Mouse (Mus musculus) hindbrain, embryonic 15.5 days (tissue): ENCODE measurements around the gene Prss57. TPM values are rescaled to one million over a fixed set of nuclear protein-coding genes. Genes with fewer than 3 reads are reported as not detected.
"Not testable (repeated sequence)": the region's sequence is repeated elsewhere in the genome, so short reads cannot be mapped to it uniquely, and the experiment has no call there.

Experiments used
- ATAC-seq: fragments of 200-750 bp; cut with Nextera tagmentation; 2 replicates; pipeline ENCODE4 v1.8.0; 2017; ENCODE audit warnings: low read depth, moderate number of reproducible peaks, moderate TSS enrichment; ENCODE audit not compliant: low FRiP score
- H3K27ac ChIP-seq: fragments of 300-500 bp; sonication (generic); replicated peaks from 2 replicates; pipeline ENCODE4 v1.5.1; 2015; ENCODE audit warnings: mild to moderate bottlenecking, inconsistent platforms
- H3K27me3 ChIP-seq: fragments of 300-500 bp; sonication (generic); 2 replicates; pipeline ENCODE4 v1.6.1; 2015; ENCODE audit warnings: control low read depth, inconsistent platforms
- H3K36me3 ChIP-seq: fragments of 300-500 bp; sonication (generic); 2 replicates; pipeline ENCODE4 v1.6.1; 2015; ENCODE audit warnings: control low read depth, inconsistent platforms
- H3K4me1 ChIP-seq: fragments of 300-500 bp; sonication (generic); replicated peaks from 2 replicates; pipeline ENCODE4 v1.6.1; 2015; ENCODE audit warnings: control low read depth, inconsistent platforms
- H3K4me2 ChIP-seq: fragments of 300-500 bp; sonication (generic); 2 replicates; pipeline ENCODE4 v1.6.1; 2015; ENCODE audit warnings: moderate library complexity, mild to moderate bottlenecking, inconsistent platforms
- H3K4me3 ChIP-seq: fragments of 300-500 bp; sonication (generic); 2 replicates; pipeline ENCODE4 v1.5.1; 2015; ENCODE audit warnings: mild to moderate bottlenecking, inconsistent platforms
- H3K9ac ChIP-seq: fragments of 300-500 bp; sonication (generic); 2 replicates; pipeline ENCODE4 v1.6.1; 2015; ENCODE audit warnings: inconsistent platforms
- H3K9me3 ChIP-seq: fragments of 300-500 bp; sonication (generic); 2 replicates; pipeline ENCODE4 v1.6.1; 2016; ENCODE audit warnings: control low read depth, inconsistent platforms
- WGBS: fragments of 180-500 bp; shearing (Covaris S2); methylation state at CpG from one replicate; pipeline ENCODE4 v1.1.7; 2015; 5-methylcytosine and 5-hydroxymethylcytosine counted together
- polyA plus RNA-seq: library from polyadenylated mRNA; unstranded; fragments of >200 nt; fragmentation: Nextera tagmentation; extraction: Ambion mirVana; gene quantifications from 2 replicates; pipeline ENCODE4 v1.2.1, GENCODE M21; 2015

The Prss57 gene
- polyA plus RNA-seq, 1 experiment from 2014 or later = 0.27 TPM

GRCm38 (mm10) chr10:79765228-79765745, 25.5 kb downstream of the Prss57 start:
- Histone ChIP-seq H3K4me1 (peaks cover 39% of the 10 kb centered on the region), H3K27me3 (no peaks in the 10 kb centered on the region), H3K9ac (peak overlapping the region; percentile 76), H3K4me3 (peak overlapping the region; percentile 70), H3K4me2 (peak overlapping the region; percentile 86), H3K27ac (no peak overlapping the region), H3K9me3 (no peaks in the 10 kb centered on the region), H3K36me3 (peaks cover 21% of the 10 kb centered on the region)
- ATAC-seq = no peak
- 67% methylated on average over 2 of the region's 2 CpGs for WGBS

- no peak overlapping the region for H3K9ac ChIP-seq
- H3K4me2 ChIP-seq = no peak overlapping the region
Observed at GRCm38 (mm10) chr10:79764234-79764633, 26.5 kb downstream of the Prss57 start.

GRCm38 (mm10) chr10:79762875-79763274, 27.9 kb downstream of the Prss57 start:
- ATAC-seq = no peak
- Histone ChIP-seq H3K9me3 (no peaks in the 10 kb centered on the region), H3K4me1 (peaks cover 30% of the 10 kb centered on the region), H3K9ac (no peak overlapping the region), H3K4me3 (no peak overlapping the region), H3K27ac (no peak overlapping the region), H3K27me3 (no peaks in the 10 kb centered on the region), H3K36me3 (peaks cover 38% of the 10 kb centered on the region), H3K4me2 (no peak overlapping the region)
- whole genome bisulfite sequencing = 90% methylated on average over 3 of the region's 3 CpGs

More at GRCm38 (mm10) chr10:79764234-79764633, 26.5 kb downstream of the Prss57 start:
- no peaks in the 10 kb centered on the region for H3K27me3 ChIP-seq
- H3K4me3 ChIP-seq = no peak overlapping the region
- WGBS = 86% methylated on average over 7 of the region's 7 CpGs
- H3K36me3 ChIP-seq = peaks cover 25% of the 10 kb centered on the region
- no peak overlapping the region for H3K27ac ChIP-seq
- H3K4me1 ChIP-seq = peaks cover 39% of the 10 kb centered on the region
- no peak for ATAC-seq
- H3K9me3 ChIP-seq = no peaks in the 10 kb centered on the region

GRCm38 (mm10) chr10:79760603-79761143, 30.1 kb downstream of the Prss57 start:
- no peak overlapping the region for H3K4me3 ChIP-seq
- ATAC-seq = no peak
- no peak overlapping the region for H3K9ac ChIP-seq
- H3K4me2 ChIP-seq = no peak overlapping the region
- H3K36me3 ChIP-seq = peaks cover 53% of the 10 kb centered on the region
- H3K27ac ChIP-seq = no peak overlapping the region
- no peaks in the 10 kb centered on the region for H3K27me3 ChIP-seq
- H3K4me1 ChIP-seq = peaks cover 18% of the 10 kb centered on the region
- H3K9me3 ChIP-seq = no peaks in the 10 kb centered on the region
- 92% methylated on average over 11 of the region's 11 CpGs for WGBS

- peaks cover 53% of the 10 kb centered on the region for H3K36me3 ChIP-seq
- not testable (repeated sequence) for H3K4me2 ChIP-seq, H3K9me3 ChIP-seq, H3K4me3 ChIP-seq, ATAC-seq, H3K27me3 ChIP-seq, H3K27ac ChIP-seq, H3K9ac ChIP-seq
- H3K4me1 ChIP-seq = peaks cover 18% of the 10 kb centered on the region
- WGBS = 96% methylated on average over 1 of the region's 1 CpGs
Observed at GRCm38 (mm10) chr10:79759675-79760074, 31.1 kb downstream of the Prss57 start.

GRCm38 (mm10) chr10:79756660-79757059, 34.1 kb downstream of the Prss57 start:
- peaks cover 11% of the 10 kb centered on the region for H3K4me1 ChIP-seq
- no peak for ATAC-seq
- no peak overlapping the region for H3K9ac ChIP-seq
- peaks cover 45% of the 10 kb centered on the region for H3K36me3 ChIP-seq
- WGBS = 93% methylated on average over 24 of the region's 24 CpGs
- no peak overlapping the region for H3K4me2 ChIP-seq
- no peak overlapping the region for H3K4me3 ChIP-seq
- no peaks in the 10 kb centered on the region for H3K9me3 ChIP-seq
- no peak overlapping the region for H3K27ac ChIP-seq
- no peaks in the 10 kb centered on the region for H3K27me3 ChIP-seq

- Histone ChIP-seq H3K27me3 (no peaks in the 10 kb centered on the region), H3K9ac (no peak overlapping the region), H3K9me3 (no peaks in the 10 kb centered on the region), H3K36me3 (peaks cover 37% of the 10 kb centered on the region), H3K27ac (no peak overlapping the region), H3K4me2 (no peak overlapping the region), H3K4me3 (no peak overlapping the region), H3K4me1 (peaks cover 11% of the 10 kb centered on the region)
- ATAC-seq = no peak
- WGBS = 85% methylated on average over 3 of the region's 3 CpGs
Observed at GRCm38 (mm10) chr10:79755854-79756253, 34.9 kb downstream of the Prss57 start.

- H3K27ac ChIP-seq = no peak within 1 kb of the TSS
- H3K9me3 ChIP-seq = no peaks in the 10 kb centered on the region
- no peaks in the 10 kb centered on the region for H3K27me3 ChIP-seq
- 2% methylated on average over 36 of the region's 36 CpGs for WGBS
- peaks cover 30% of the 10 kb centered on the region for H3K36me3 ChIP-seq
- peak within 1 kb of the TSS; percentile 41 for H3K9ac ChIP-seq
- ATAC-seq = peak; percentile 80
- peaks cover 11% of the 10 kb centered on the region for H3K4me1 ChIP-seq
- H3K4me2 ChIP-seq = peak within 1 kb of the TSS; percentile 65
- H3K4me3 ChIP-seq = peak within 1 kb of the TSS; percentile 37
Observed at GRCm38 (mm10) chr10:79754856-79755516, 35.8 kb downstream of the Prss57 start, which contains the start of gene Fgf22. Gene Fgf22 (plus strand): TSS chr10:79755076.

- ATAC-seq = no peak
- peaks cover 14% of the 10 kb centered on the region for H3K4me1 ChIP-seq
- 78% methylated on average over 6 of the region's 6 CpGs for WGBS
- no peak overlapping the region for H3K4me3 ChIP-seq
- H3K4me2 ChIP-seq = no peak overlapping the region
- no peak overlapping the region for H3K27ac ChIP-seq
- no peak overlapping the region for H3K9ac ChIP-seq
- 0 out of 2 replicates have a peak, but pooled peaks cover 7% of the 10 kb centered on the region for H3K36me3 ChIP-seq
- H3K27me3 ChIP-seq = no peaks in the 10 kb centered on the region
- H3K9me3 ChIP-seq = no peaks in the 10 kb centered on the region
Observed at GRCm38 (mm10) chr10:79748496-79748895, 42.3 kb downstream of the Prss57 start.

- H3K4me1 ChIP-seq = peaks cover 14% of the 10 kb centered on the region
- no peaks in the 10 kb centered on the region for H3K27me3 ChIP-seq
- H3K9me3 ChIP-seq = no peaks in the 10 kb centered on the region
- peak overlapping the region; percentile 60 for H3K4me3 ChIP-seq
- 0 out of 2 replicates have a peak overlapping the region, but pooled peaks have one; percentile 31 for H3K27ac ChIP-seq
- peak overlapping the region; percentile 58 for H3K4me2 ChIP-seq
- peaks cover 21% of the 10 kb centered on the region for H3K36me3 ChIP-seq
- 22% methylated on average over 6 of the region's 6 CpGs for WGBS
- peak; percentile 63 for ATAC-seq
- peak overlapping the region; percentile 40 for H3K9ac ChIP-seq
Observed at GRCm38 (mm10) chr10:79746774-79747151, 44.0 kb downstream of the Prss57 start.

GRCm38 (mm10) chr10:79745898-79746773, 44.6 kb downstream of the Prss57 start, which contains the start of gene Polrmt:
Gene Polrmt (minus strand): TSS chr10:79746581.
- Histone ChIP-seq H3K27me3 (no peaks in the 10 kb centered on the region), H3K9me3 (no peaks in the 10 kb centered on the region), H3K4me3 (peak within 1 kb of the TSS; percentile 60), H3K36me3 (peaks cover 27% of the 10 kb centered on the region), H3K27ac (0 out of 2 replicates have a peak within 1 kb of the TSS, but pooled peaks have one; percentile 34), H3K4me2 (peak within 1 kb of the TSS; percentile 58), H3K9ac (peak within 1 kb of the TSS; percentile 47), H3K4me1 (peaks cover 14% of the 10 kb centered on the region)
- ATAC-seq = peak; percentile 96
- 4% methylated on average over 38 of the region's 38 CpGs for WGBS
